Mouse (Mus musculus) G1E (cell line): Measurements from ENCODE around the gene Apoa2. TPM values are rescaled to one million over a fixed set of nuclear protein-coding genes. Genes with fewer than 3 reads are reported as not detected.

ENCODE experiments used
- ATAC-seq: 2 replicates; pipeline ENCODE4 v1.8.0; 2016; ENCODE audit warnings: mild to moderate bottlenecking; ENCODE audit not compliant: insufficient number of reproducible peaks, poor library complexity, low FRiP score, severe bottlenecking; ENCODE audit errors: extremely low read depth
- DNase-seq: peaks from one replicate; pipeline ENCODE4 v3.0.0; 2012; ENCODE audit warnings: low spot score
- H3K27me3 ChIP-seq: 2 replicates; pipeline ENCODE4 v1.6.1; 2012; ENCODE audit warnings: mild to moderate bottlenecking, low read length, inconsistent platforms; ENCODE audit not compliant: insufficient read depth
- H3K36me3 ChIP-seq: replicated peaks from 2 replicates; pipeline ENCODE3; 2012; ENCODE audit warnings: mild to moderate bottlenecking, inconsistent platforms
- H3K4me1 ChIP-seq: 2 replicates; pipeline ENCODE4 v1.6.1; 2012; ENCODE audit warnings: low read depth, low read length, inconsistent platforms, mixed read lengths; ENCODE audit not compliant: insufficient read depth
- H3K4me3 ChIP-seq: 2 replicates; pipeline ENCODE4 v1.5.1; 2012; ENCODE audit warnings: low read depth, mild to moderate bottlenecking, inconsistent platforms, low read length, moderate library complexity, mixed read lengths
- H3K9me3 ChIP-seq: replicated peaks from 2 replicates; pipeline ENCODE4 v1.6.1; 2012; ENCODE audit warnings: inconsistent platforms
- CTCF ChIP-seq: IDR thresholded peaks from 2 replicates; pipeline ENCODE4 v1.5.1; 2012; ENCODE audit warnings: low read depth, low read length, inconsistent platforms, mixed read lengths
- GATA1 ChIP-seq: IDR thresholded peaks from 2 replicates; pipeline ENCODE4 v1.6.1; 2012; ENCODE audit warnings: borderline replicate concordance, low read length, inconsistent platforms, mixed read lengths
- GATA2 ChIP-seq: IDR thresholded peaks from 2 replicates; pipeline ENCODE4 v1.6.1; 2012; ENCODE audit warnings: low read depth, low read length, inconsistent platforms, borderline replicate concordance
- POLR2AphosphoS5 ChIP-seq: IDR thresholded peaks from 2 replicates; pipeline ENCODE4 v1.6.1; 2012; ENCODE audit warnings: low read depth, low read length, inconsistent platforms; ENCODE audit not compliant: insufficient replicate concordance
- TAL1 ChIP-seq: conservative IDR thresholded peaks from 2 replicates; pipeline ENCODE4 v1.6.1; 2012; ENCODE audit warnings: low read depth, low read length, inconsistent platforms, mixed read lengths
- polyA plus RNA-seq: library from polyadenylated mRNA; stranded (reverse); fragments of >175 nt; gene quantifications from 2 replicates; pipeline ENCODE4 v1.2.3, GENCODE M21; 2012
- total RNA-seq, 2 experiments: library from RNA; stranded (forward) in 1 of 2; stranded (reverse) in 1 of 2; fragments of 200-1000 nt in 1 of 2; fragments of >200 nt in 1 of 2; fragmentation: Nextera tagmentation in 1 of 2; gene quantifications; 2 replicates each; pipeline ENCODE4 v1.2.3; 2014 to 2017

Apoa2 gene
- total and polyA plus RNA-seq, 3 experiments = 0.17 TPM; not detected in 2

DNA sequence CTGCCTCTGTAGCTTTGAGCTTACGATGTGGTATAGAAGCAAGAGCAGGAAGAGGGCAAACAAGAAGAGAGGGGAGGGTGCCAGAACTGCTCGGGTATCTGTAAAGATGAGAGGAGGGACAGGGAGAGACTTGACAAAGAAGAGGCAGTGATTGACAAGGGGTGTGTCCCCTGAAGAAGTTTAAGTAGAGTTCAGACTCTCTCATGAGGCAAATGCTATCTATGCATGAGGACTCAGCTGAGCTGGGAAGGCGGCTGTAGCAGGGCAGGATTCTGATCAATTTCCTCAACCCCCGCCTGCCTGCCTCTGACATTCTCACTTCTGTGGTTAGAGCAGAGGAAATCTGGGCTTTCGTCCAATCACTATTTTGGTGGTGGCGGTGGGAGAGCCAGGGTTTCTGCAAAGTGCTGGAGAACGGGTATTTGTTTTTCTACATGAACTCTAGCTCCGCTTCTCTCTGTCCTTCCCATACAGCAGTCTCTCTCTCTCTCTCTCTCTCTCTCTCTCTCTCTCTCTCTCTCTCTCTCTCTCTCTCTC lies 37.8 kb downstream of the Apoa2 start:
- no peak for TF ChIP-seq GATA2
- no peak for TF ChIP-seq TAL1
- no peak for TF ChIP-seq POLR2AphosphoS5
- TF ChIP-seq CTCF = no peak
- no peak for TF ChIP-seq GATA1
- ATAC-seq (no peak), DNase-seq (no peak)
- Histone ChIP-seq H3K27me3 (peaks cover 38% of the 10 kb centered on the region), H3K9me3 (no peaks in the 10 kb centered on the region), H3K4me3 (no peak overlapping the region), H3K36me3 (no peaks in the 10 kb centered on the region), H3K4me1 (peaks cover 15% of the 10 kb centered on the region)

- Histone ChIP-seq H3K27me3 (peaks cover 35% of the 10 kb centered on the region), H3K9me3 (no peaks in the 10 kb centered on the region), H3K36me3 (no peaks in the 10 kb centered on the region), H3K4me1 (peaks cover 15% of the 10 kb centered on the region), H3K4me3 (no peak overlapping the region)
- DNase-seq (no peak), ATAC-seq (no peak)
- TF ChIP-seq TAL1 (no peak), CTCF (no peak), GATA1 (no peak), POLR2AphosphoS5 (no peak)
These were observed 38.3 kb downstream of the Apoa2 start for GRCm38 (mm10) chr1:171263185-171263611.

GRCm38 (mm10) chr1:171263666-171264461 lies 39.0 kb downstream of the Apoa2 start:
- Histone ChIP-seq H3K9me3 (no peaks in the 10 kb centered on the region), H3K36me3 (no peaks in the 10 kb centered on the region), H3K4me1 (peaks cover 18% of the 10 kb centered on the region), H3K4me3 (no peak overlapping the region), H3K27me3 (peaks cover 32% of the 10 kb centered on the region)
- DNase-seq (no peak), ATAC-seq (no peak)
- TF ChIP-seq POLR2AphosphoS5 (no peak), GATA2 (no peak), TAL1 (no peak), GATA1 (no peak), CTCF (no peak)

- peaks cover 13% of the 10 kb centered on the region for H3K27me3 ChIP-seq
- no peaks in the 10 kb centered on the region for H3K9me3 ChIP-seq
- no peak overlapping the region for H3K4me3 ChIP-seq
- H3K4me1 ChIP-seq = peaks cover 29% of the 10 kb centered on the region
- no peak for ATAC-seq
- no peak for DNase-seq
- no peaks in the 10 kb centered on the region for H3K36me3 ChIP-seq
- no peak for TF ChIP-seq GATA1
These were observed 41.3 kb downstream of the Apoa2 start for GRCm38 (mm10) chr1:171265971-171266744.

- H3K9me3 ChIP-seq = no peaks in the 10 kb centered on the region
- no peak overlapping the region for H3K4me3 ChIP-seq
- DNase-seq = no peak
- H3K27me3 ChIP-seq = no peaks in the 10 kb centered on the region; the same call in 1 of the 2 replicates
- H3K36me3 ChIP-seq = peaks cover 19% of the 10 kb centered on the region
- ATAC-seq = no peak
- TF ChIP-seq GATA1 = no peak
- H3K4me1 ChIP-seq = peaks cover 45% of the 10 kb centered on the region
These were observed 43.5 kb downstream of the Apoa2 start for GRCm38 (mm10) chr1:171268341-171268740.

DNA sequence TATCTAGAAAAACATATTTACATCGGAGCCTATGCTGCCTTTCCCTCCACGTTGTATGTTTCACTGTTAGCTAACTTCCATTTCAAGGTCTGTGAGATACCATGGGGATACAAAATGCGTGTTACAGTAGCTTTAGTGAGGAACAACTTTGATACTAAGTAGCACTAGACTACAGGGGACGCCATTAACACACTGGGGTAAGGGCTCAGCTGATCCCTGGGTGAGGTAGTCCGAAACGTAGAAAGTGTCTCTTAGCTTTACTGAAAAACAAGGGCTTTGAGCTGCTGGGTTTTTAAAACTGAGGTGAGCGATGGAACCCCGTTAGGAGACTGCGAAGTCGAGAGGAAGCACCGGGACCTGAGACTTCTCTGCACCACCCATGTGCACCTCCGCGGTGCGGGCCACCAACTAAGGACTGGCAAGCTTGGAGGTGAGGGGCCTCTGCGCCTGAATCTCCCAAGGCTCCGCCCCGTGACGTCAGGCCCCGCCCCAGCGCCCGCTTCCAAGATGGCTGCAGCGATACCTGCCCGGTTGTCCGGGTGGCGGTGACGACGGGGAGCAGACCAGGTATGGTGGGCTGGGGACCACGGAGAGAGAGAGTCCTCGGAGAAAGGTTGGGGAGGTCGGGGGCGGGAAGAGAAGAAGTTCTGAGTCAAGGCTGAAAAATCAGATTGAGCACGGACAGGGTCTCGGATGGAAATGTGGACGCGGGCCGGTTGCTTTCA lies 45.2 kb downstream of the Apoa2 start, which contains the start of gene B4galt3:
B4galt3 (plus strand) TSS at position 481 of the 725 bp plus-strand sequence.
- TF ChIP-seq TAL1 = no peak
- no peak for TF ChIP-seq POLR2AphosphoS5
- no peak for TF ChIP-seq GATA1
- TF ChIP-seq CTCF = no peak
- TF ChIP-seq GATA2 = no peak
- peaks cover 60% of the 10 kb centered on the region for H3K4me1 ChIP-seq
- peak; percentile 90 for DNase-seq

More for the DNA sequence above, 45.2 kb downstream of the Apoa2 start, which contains the start of gene B4galt3:
- Histone ChIP-seq H3K36me3 (peaks cover 36% of the 10 kb centered on the region), H3K9me3 (no peaks in the 10 kb centered on the region), H3K4me3 (peak within 1 kb of the TSS; percentile 97), H3K27me3 (no peaks in the 10 kb centered on the region)
- peak; percentile 87 for ATAC-seq
